In genomic region chr8:123100288-123100687, GRCm38 (mm10) we compare ENCODE assay signal across 11 mouse cellular contexts. TPM values are rescaled to one million over a fixed set of nuclear protein-coding genes. Genes with fewer than 3 reads are reported as not detected.
A peak's percentile ranks its signal among the peaks of the same experiment; 100 is the strongest.
DNase-seq lines count a peak whose midpoint lies in the region; ATAC-seq and TF ChIP-seq lines count a peak whose summit lies in the region.
"Had no signal": no experiment of that assay in that cellular context is flagged by ENCODE, and none has a peak within 500 bp of the region (broad histone marks: within the 10 kb centered on the region; RNA-seq: fewer than 3 reads in every experiment).

No protein-coding gene starts in this region.

- ATAC-seq in kidney, postnatal 0 days (replicated peaks; ENCODE audit: low FRiP score, low read depth), result no peak
- no peak; the same call in 1 of the 2 replicates for ATAC-seq in embryonic facial prominence, embryonic 14.5 days (ENCODE audit: low read depth)

- H3K4me1 ChIP-seq in kidney, postnatal 0 days (replicated peaks; ENCODE audit: insufficient read depth, low read length), result 0 out of 2 replicates have a peak, but pooled peaks cover 4% of the 10 kb centered on the region
- H3K4me1 ChIP-seq in embryonic facial prominence, embryonic 14.5 days (ENCODE audit: control insufficient read depth, insufficient read depth, low read length), result peaks cover 8% of the 10 kb centered on the region; the same call in 1 of the 2 replicates
- H3K4me1 ChIP-seq in megakaryocyte, embryonic 14.5 days, result peaks cover 28% of the 10 kb centered on the region

- peak overlapping the region; percentile 31; the same call in 1 of the 2 replicates for H3K27ac ChIP-seq in kidney, postnatal 0 days
- H3K27ac ChIP-seq in embryonic facial prominence, embryonic 14.5 days (replicated peaks; ENCODE audit: low read depth, low read length), result peak overlapping the region; percentile 67; the same call in 1 of the 2 replicates
- H3K27ac ChIP-seq in left cerebral cortex, adult 2 months, result no peak overlapping the region

- H3K27me3 ChIP-seq in kidney, postnatal 0 days (ENCODE audit: insufficient read depth, low read length), result no peaks in the 10 kb centered on the region
- no peaks in the 10 kb centered on the region for H3K27me3 ChIP-seq in embryonic facial prominence, embryonic 14.5 days (replicated peaks; ENCODE audit: control insufficient read depth, insufficient read depth, low read length)
- no peaks in the 10 kb centered on the region for H3K27me3 ChIP-seq in megakaryocyte, embryonic 14.5 days (replicated peaks)

- DNase-seq in kidney, postnatal 0 days (ENCODE audit: low spot score), result no peak
- no peak for DNase-seq in kidney, adult 8-10 months
- DNase-seq in ES-CJ7 (ENCODE audit: low read depth, low spot score), result peak; percentile 69
- DNase-seq in embryonic facial prominence, embryonic 14.5 days (ENCODE audit: low spot score), result peak; percentile 89
- DNase-seq in left cerebral cortex, adult 2 months (ENCODE audit: extremely low spot score in 1 of 2, low spot score in 2 of 2), result no peak
- DNase-seq in gastrocnemius, postnatal 4 days (ENCODE audit: low spot score in 2 of 2), result no peak
- DNase-seq in cerebellum, adult 8-10 months, result no peak
- DNase-seq: heart, adult 18-20 months; thymus, adult 18-20 months had no signal

- no peak for TF ChIP-seq CTCF in kidney, postnatal 0 days (IDR thresholded peaks at IDR 0.05; ENCODE audit: low read depth)
- no peak for TF ChIP-seq CTCF in left cerebral cortex, adult 2 months (IDR thresholded peaks at IDR 0.05)

- no peaks in the 10 kb centered on the region for H3K9me3 ChIP-seq in kidney, postnatal 0 days (replicated peaks; ENCODE audit: low read length)
- no peaks in the 10 kb centered on the region for H3K9me3 ChIP-seq in embryonic facial prominence, embryonic 14.5 days (ENCODE audit: control insufficient read depth, low read length)
- H3K9me3 ChIP-seq in megakaryocyte, embryonic 14.5 days, result no peaks in the 10 kb centered on the region

- H3K4me2 ChIP-seq in kidney, postnatal 0 days (ENCODE audit: low read length), result no peak overlapping the region
- 0 out of 2 replicates have a peak overlapping the region, but pooled peaks have one; percentile 15 for H3K4me2 ChIP-seq in embryonic facial prominence, embryonic 14.5 days (ENCODE audit: low read depth, low read length)

- WGBS in kidney, postnatal 0 days, result 52% methylated on average over 8 of the region's 8 CpGs
- WGBS in embryonic facial prominence, embryonic 14.5 days, result 32% methylated on average over 8 of the region's 8 CpGs

- intact Hi-C loops in left cerebral cortex, adult 2 months (cut with DNase I), result loop anchor here (5.0 kb wide), 1 partner anchor 263 kb away; no protein-coding TSS in a partner anchor

- H3K9ac ChIP-seq in kidney, postnatal 0 days (ENCODE audit: low read depth, low read length), result no peak overlapping the region
- H3K9ac ChIP-seq in embryonic facial prominence, embryonic 14.5 days (ENCODE audit: low read depth, low read length), result no peak overlapping the region

- H3K4me3 ChIP-seq in kidney, postnatal 0 days (replicated peaks; ENCODE audit: low read depth, low read length), result no peak overlapping the region
- H3K4me3 ChIP-seq in embryonic facial prominence, embryonic 14.5 days (ENCODE audit: low read depth, low read length), result no peak overlapping the region
- H3K4me3 ChIP-seq in megakaryocyte, embryonic 14.5 days (replicated peaks), result peak overlapping the region; percentile 2
- H3K4me3 ChIP-seq in left cerebral cortex, adult 2 months, result no peak overlapping the region

- H3K36me3 ChIP-seq in kidney, postnatal 0 days (ENCODE audit: insufficient read depth, low read length), result peaks cover 18% of the 10 kb centered on the region
- peaks cover 51% of the 10 kb centered on the region for H3K36me3 ChIP-seq in embryonic facial prominence, embryonic 14.5 days (ENCODE audit: control insufficient read depth, insufficient read depth, low read length)
- H3K36me3 ChIP-seq in megakaryocyte, embryonic 14.5 days (replicated peaks; ENCODE audit: low read length), result peaks cover 47% of the 10 kb centered on the region

RNA-seq across cellular contexts. Expression of gene Rpl13, which starts 1.9 kb away (rescaled TPM):
- polyA plus RNA-seq in kidney, postnatal 0 days (2015; fragmentation: Nextera tagmentation; extraction: Ambion mirVana), result 1,763 and 1,932 TPM in 2 replicates
- 1,761 and 1,789 TPM in 2 replicates for polyA plus RNA-seq in embryonic facial prominence, embryonic 14.5 days (2014; fragmentation: Nextera tagmentation; extraction: Ambion mirVana)
- polyA plus RNA-seq in megakaryocyte, embryonic 14.5 days (2012; ENCODE audit: insufficient read depth, low replicate concordance), result 3,221 and 4,089 TPM in 2 replicates
- 100 to 1,000 TPM; 369 to 415 TPM for total RNA-seq in left cerebral cortex, adult 2 months (2021)
- 100 to 1,000 TPM; 798 to 871 TPM for total RNA-seq in gastrocnemius, postnatal 4 days (2021)

RNA-seq across cellular contexts. Expression of gene Cpne7, which starts 16.9 kb away (rescaled TPM):
- 2.3 and 3.3 TPM in 2 replicates for polyA plus RNA-seq in kidney, postnatal 0 days (2015; fragmentation: Nextera tagmentation; extraction: Ambion mirVana)
- polyA plus RNA-seq in embryonic facial prominence, embryonic 14.5 days (2014; fragmentation: Nextera tagmentation; extraction: Ambion mirVana), result 1.4 and 2.0 TPM in 2 replicates
- 0.43 TPM in 1 of 2 replicates, not detected in the other for polyA plus RNA-seq in megakaryocyte, embryonic 14.5 days (2012; ENCODE audit: insufficient read depth, low replicate concordance)
- 10 to 100 TPM; 68.5 to 89.8 TPM for total RNA-seq in left cerebral cortex, adult 2 months (2021)
- total RNA-seq in gastrocnemius, postnatal 4 days (2021), result 1 to 10 TPM in 1 of 2 experiments, under 1 TPM in 1; 0.80 to 2.4 TPM

RNA-seq across cellular contexts. Expression of gene Spg7, which starts 37.5 kb away (rescaled TPM):
- 49.6 and 54.0 TPM in 2 replicates for polyA plus RNA-seq in kidney, postnatal 0 days (2015; fragmentation: Nextera tagmentation; extraction: Ambion mirVana)
- 36.5 and 41.2 TPM in 2 replicates for polyA plus RNA-seq in embryonic facial prominence, embryonic 14.5 days (2014; fragmentation: Nextera tagmentation; extraction: Ambion mirVana)
- polyA plus RNA-seq in megakaryocyte, embryonic 14.5 days (2012; ENCODE audit: insufficient read depth, low replicate concordance), result 9.5 and 14.6 TPM in 2 replicates
- 10 to 100 TPM; 66.2 to 68.8 TPM for total RNA-seq in left cerebral cortex, adult 2 months (2021)
- total RNA-seq in gastrocnemius, postnatal 4 days (2021), result 10 to 100 TPM; 61.0 to 63.2 TPM

RNA-seq across cellular contexts. Expression of gene Sult5a1, which starts 57.8 kb away (rescaled TPM):
- polyA plus RNA-seq in kidney, postnatal 0 days (2015; fragmentation: Nextera tagmentation; extraction: Ambion mirVana), result 12.0 and 13.9 TPM in 2 replicates
- 27.9 and 33.5 TPM in 2 replicates for polyA plus RNA-seq in embryonic facial prominence, embryonic 14.5 days (2014; fragmentation: Nextera tagmentation; extraction: Ambion mirVana)
- polyA plus RNA-seq in megakaryocyte, embryonic 14.5 days (2012; ENCODE audit: insufficient read depth, low replicate concordance), result not detected in 2 replicates
- total RNA-seq in left cerebral cortex, adult 2 months (2021), result under 1 TPM in 1 of 2 experiments, not detected in 1; 0.84 TPM
- total RNA-seq in gastrocnemius, postnatal 4 days (2021), result 10 to 100 TPM; 10.2 to 10.8 TPM
- total RNA-seq: left cerebral cortex, postnatal 10 days had no signal

RNA-seq across cellular contexts. Expression of gene Ankrd11, which starts 58.2 kb away (rescaled TPM):
- polyA plus RNA-seq in kidney, postnatal 0 days (2015; fragmentation: Nextera tagmentation; extraction: Ambion mirVana), result 44.2 and 57.9 TPM in 2 replicates
- 53.5 and 55.0 TPM in 2 replicates for polyA plus RNA-seq in embryonic facial prominence, embryonic 14.5 days (2014; fragmentation: Nextera tagmentation; extraction: Ambion mirVana)
- 46.9 and 49.4 TPM in 2 replicates for polyA plus RNA-seq in megakaryocyte, embryonic 14.5 days (2012; ENCODE audit: insufficient read depth, low replicate concordance)
- total RNA-seq in left cerebral cortex, adult 2 months (2021), result 100 to 1,000 TPM; 161 to 175 TPM
- total RNA-seq in gastrocnemius, postnatal 4 days (2021), result 10 to 100 TPM; 81.1 to 92.9 TPM

Comparison
In these comparisons a context has a peak if more than half of its experiments do, and no peak if none do; other contexts are left out.
1. DNase-seq: peak in ES-CJ7 (single experiment) and embryonic facial prominence, embryonic 14.5 days (single experiment); none in kidney, postnatal 0 days (single experiment), kidney, adult 8-10 months (0 of 2), left cerebral cortex, adult 2 months (0 of 2), gastrocnemius, postnatal 4 days (0 of 2) and cerebellum, adult 8-10 months (single experiment).